In the genomic region with DNA sequence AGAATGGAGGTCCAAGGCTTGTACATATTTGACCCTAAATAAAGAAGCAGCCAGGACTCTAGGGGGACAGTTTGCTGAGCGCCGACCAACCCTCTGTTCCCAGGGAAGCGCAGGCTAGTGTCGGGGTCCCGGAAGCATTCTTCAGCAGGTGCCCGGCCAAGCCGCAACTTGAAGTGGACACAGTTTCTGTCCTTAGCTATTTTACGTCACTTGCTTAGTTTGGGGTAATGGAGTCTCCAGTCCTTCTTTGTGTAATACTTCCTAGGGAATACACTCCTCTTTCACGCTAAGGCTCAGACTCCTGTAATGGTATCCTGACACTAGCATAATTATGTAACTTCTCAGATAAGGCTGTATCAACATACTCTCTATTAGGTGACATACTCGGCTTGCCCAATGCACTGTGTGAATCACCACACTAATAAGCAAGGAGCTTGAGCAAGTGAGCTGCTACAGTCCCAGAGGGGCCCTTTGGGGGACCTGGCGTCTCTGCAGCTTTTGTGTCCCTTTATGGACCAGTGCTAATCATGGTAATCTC, we compare ENCODE assay signal across 9 mouse cellular contexts. TPM values are rescaled to one million over a fixed set of nuclear protein-coding genes. Genes with fewer than 3 reads are reported as not detected.
A peak's percentile ranks its signal among the peaks of the same experiment; 100 is the strongest.
DNase-seq lines count a peak whose midpoint lies in the region; ATAC-seq and TF ChIP-seq lines count a peak whose summit lies in the region.
"Had no signal": no experiment of that assay in that cellular context is flagged by ENCODE, and none has a peak within 500 bp of the region (broad histone marks: within the 10 kb centered on the region; RNA-seq: fewer than 3 reads in every experiment).

No protein-coding gene starts in this region.

- no peak for TF ChIP-seq CTCF in kidney, adult 2 months (conservative IDR thresholded peaks at IDR 0.05; ENCODE audit: insufficient read depth, insufficient read length, low read depth, low read length)
- TF ChIP-seq CTCF in embryonic fibroblast, embryonic 13.5 days (IDR thresholded peaks at IDR 0.05; ENCODE audit: borderline replicate concordance, insufficient read depth, low read length), result no peak

- H3K9ac ChIP-seq in intestine, embryonic 14.5 days (ENCODE audit: low read length), result peak overlapping the region; percentile 89
- peak overlapping the region; percentile 96 for H3K9ac ChIP-seq in neural tube, embryonic 15.5 days (replicated peaks)

- H3K36me3 ChIP-seq in kidney, adult 2 months (ENCODE audit: control insufficient read depth, insufficient read depth, low read length), result no peaks in the 10 kb centered on the region
- H3K36me3 ChIP-seq in intestine, embryonic 14.5 days (ENCODE audit: control insufficient read depth, insufficient read depth, low read length), result peaks cover 21% of the 10 kb centered on the region
- H3K36me3 ChIP-seq in neural tube, embryonic 15.5 days, result peaks cover 17% of the 10 kb centered on the region
- H3K36me3 ChIP-seq: G1E had no signal

- no peaks in the 10 kb centered on the region for H3K9me3 ChIP-seq in intestine, embryonic 14.5 days (ENCODE audit: control insufficient read depth, low read length)
- no peaks in the 10 kb centered on the region for H3K9me3 ChIP-seq in neural tube, embryonic 15.5 days (replicated peaks)
- H3K9me3 ChIP-seq: G1E had no signal

- intact Hi-C loops in gastrocnemius, postnatal 14 days (cut with DNase I; ENCODE audit: low total_unique reads), result no loop called here

- peak overlapping the region; percentile 86 for H3K4me2 ChIP-seq in intestine, embryonic 14.5 days (ENCODE audit: low read length)
- peak overlapping the region; percentile 82 for H3K4me2 ChIP-seq in neural tube, embryonic 15.5 days

- TF ChIP-seq POLR2A in kidney, adult 2 months (IDR thresholded peaks at IDR 0.05; ENCODE audit: low read depth, low read length), result no peak
- TF ChIP-seq POLR2A in embryonic fibroblast, embryonic 13.5 days (IDR thresholded peaks at IDR 0.05; ENCODE audit: low read depth, low read length), result no peak

- DNase-seq in kidney, adult 2 months, result no peak
- DNase-seq in kidney, adult 11 months, result no peak
- peak; percentile 38 for DNase-seq in adrenal gland, postnatal 14 days
- DNase-seq in intestine, embryonic 14.5 days (ENCODE audit: low spot score), result no peak
- peak; percentile 25 to 47 for DNase-seq in lung, adult 18-20 months
- DNase-seq in gastrocnemius, postnatal 14 days, result no peak

- no peaks in the 10 kb centered on the region for H3K27me3 ChIP-seq in kidney, adult 2 months (replicated peaks; ENCODE audit: control insufficient read depth, insufficient read depth, low read length)
- H3K27me3 ChIP-seq in intestine, embryonic 14.5 days (replicated peaks; ENCODE audit: control insufficient read depth, insufficient read depth, low read length), result no peaks in the 10 kb centered on the region
- no peaks in the 10 kb centered on the region for H3K27me3 ChIP-seq in neural tube, embryonic 15.5 days (replicated peaks)

- 0 out of 2 replicates have a peak, but pooled peaks have one; percentile 4 for ATAC-seq in intestine, embryonic 14.5 days (replicated peaks; ENCODE audit: low FRiP score, low TSS enrichment, low read depth)
- ATAC-seq in neural tube, embryonic 15.5 days (ENCODE audit: low FRiP score), result peak; percentile 20

- H3K4me3 ChIP-seq in kidney, adult 2 months (ENCODE audit: insufficient read depth, low read depth, low read length), result peak overlapping the region; percentile 95
- peak overlapping the region; percentile 98 for H3K4me3 ChIP-seq in embryonic fibroblast, embryonic 13.5 days (ENCODE audit: insufficient read depth, low read length)
- H3K4me3 ChIP-seq in intestine, embryonic 14.5 days (ENCODE audit: low read depth, low read length), result peak overlapping the region; percentile 78
- H3K4me3 ChIP-seq in neural tube, embryonic 15.5 days (replicated peaks), result peak overlapping the region; percentile 91

- WGBS in kidney, adult 2 months, result 30% methylated on average over 11 of the region's 11 CpGs
- 22% methylated on average over 11 of the region's 11 CpGs for WGBS in intestine, embryonic 14.5 days
- 8% methylated on average over 11 of the region's 11 CpGs for WGBS in neural tube, embryonic 15.5 days

- peaks cover 8% of the 10 kb centered on the region for H3K4me1 ChIP-seq in kidney, adult 2 months (ENCODE audit: control insufficient read depth, insufficient read depth, low read length)
- 0 out of 2 replicates have a peak, but pooled peaks cover 6% of the 10 kb centered on the region for H3K4me1 ChIP-seq in embryonic fibroblast, embryonic 13.5 days (ENCODE audit: control insufficient read depth, insufficient read depth, low read length)
- H3K4me1 ChIP-seq in intestine, embryonic 14.5 days (replicated peaks; ENCODE audit: control insufficient read depth, insufficient read depth, low read length), result peaks cover 14% of the 10 kb centered on the region
- peaks cover 40% of the 10 kb centered on the region for H3K4me1 ChIP-seq in neural tube, embryonic 15.5 days

- peak overlapping the region; percentile 49; the same call in 1 of the 2 replicates for H3K27ac ChIP-seq in kidney, adult 2 months (ENCODE audit: insufficient read depth, low read depth, low read length)
- no peak overlapping the region for H3K27ac ChIP-seq in embryonic fibroblast, embryonic 13.5 days (ENCODE audit: insufficient read depth, low read length)
- peak overlapping the region; percentile 89; the same call in 1 of the 2 replicates for H3K27ac ChIP-seq in intestine, embryonic 14.5 days (ENCODE audit: low read depth)
- H3K27ac ChIP-seq in neural tube, embryonic 15.5 days (replicated peaks), result peak overlapping the region; percentile 97

RNA-seq across cellular contexts. Expression of a gene that starts 0.8 kb away (rescaled TPM):
- 6.2 and 8.5 TPM in 2 replicates for polyA plus RNA-seq in kidney, adult 2 months (2012; rRNA removed)
- total RNA-seq in adrenal gland, postnatal 14 days (2021), result 23.9 and 27.7 TPM in 2 replicates
- 76.9 and 81.0 TPM in 2 replicates for polyA plus RNA-seq in embryonic fibroblast, embryonic 13.5 days (2011; ENCODE audit: insufficient read length, low read depth, missing spikeins)
- polyA plus RNA-seq in intestine, embryonic 14.5 days (2014; fragmentation: Nextera tagmentation; extraction: Ambion mirVana), result 33.4 and 39.4 TPM in 2 replicates
- 63.9 and 70.5 TPM in 2 replicates for polyA plus RNA-seq in neural tube, embryonic 15.5 days (2015; fragmentation: Nextera tagmentation; extraction: Ambion mirVana)
- 10 to 100 TPM; 59.2 to 59.6 TPM for total RNA-seq in gastrocnemius, postnatal 14 days (2021)
- polyA plus RNA-seq: G1E had no signal

Comparison
In these comparisons a context has a peak if more than half of its experiments do, and no peak if none do; other contexts are left out.
1. DNase-seq: peak in adrenal gland, postnatal 14 days (single experiment) and lung, adult 18-20 months (2 of 2); none in kidney, adult 2 months (single experiment), kidney, adult 11 months (single experiment), intestine, embryonic 14.5 days (single experiment) and gastrocnemius, postnatal 14 days (single experiment).
2. Peak in every context shown above with its lines, with median percentiles within 50 percentile points of each other: H3K4me3 ChIP-seq.